Mouse (Mus musculus) small intestine, adult 2 months (tissue): ENCODE data around the gene Klf1.

Experiments
- CTCF ChIP-seq: fragments of 200-500 bp; IDR thresholded peaks from 2 replicates; pipeline ENCODE4 v1.5.1; 2012; ENCODE audit warnings: low read depth, mild to moderate bottlenecking, control low read depth, inconsistent platforms, low read length, moderate library complexity, mixed read lengths; ENCODE audit not compliant: insufficient replicate concordance, insufficient read length; ENCODE audit errors: extremely low read depth
- POLR2A ChIP-seq: fragments of 200-500 bp; IDR thresholded peaks from 2 replicates; pipeline ENCODE4 v1.6.1; 2012; ENCODE audit warnings: low read depth, mild to moderate bottlenecking, control low read depth, inconsistent platforms, low read length, moderate library complexity

GRCm38 (mm10) chr8:84873016-84873415, 28.7 kb upstream of the Klf1 start:
- TF ChIP-seq POLR2A (no peak), CTCF (no peak)
